Mouse (Mus musculus) erythroblast, embryonic 14.5 days (primary cell): ENCODE data around the gene St14.

Experiments
- GATA1 ChIP-seq: IDR thresholded peaks from 2 replicates; pipeline ENCODE4 v1.6.1; 2012; ENCODE audit warnings: low read length, inconsistent platforms, mixed read lengths
- TAL1 ChIP-seq: IDR thresholded peaks from 3 replicates; pipeline ENCODE4 v1.6.1; 2012; ENCODE audit warnings: low read length, inconsistent platforms, mixed read lengths

DNA sequence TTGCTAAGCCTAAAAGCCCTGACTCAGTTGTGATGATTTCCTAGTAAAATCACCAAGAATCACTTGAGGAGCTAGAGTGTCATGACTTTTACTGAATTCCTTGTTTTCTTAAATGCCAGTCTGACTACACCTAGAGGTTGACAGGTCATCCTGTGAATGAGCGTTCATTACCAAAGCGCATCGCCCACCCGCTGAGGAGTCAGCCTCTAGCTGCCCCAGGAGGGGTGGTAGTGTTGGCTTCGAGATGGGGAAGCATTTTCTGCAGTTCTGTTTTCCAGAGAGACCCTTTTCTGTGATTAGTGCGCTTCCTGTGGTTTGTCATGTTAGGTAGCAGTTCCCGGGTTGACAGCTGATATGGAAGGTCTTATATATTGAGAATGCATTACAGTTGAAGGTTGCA, 57.9 kb downstream of the St14 start:
- TF ChIP-seq GATA1 (no peak), TAL1 (no peak)
